Mouse (Mus musculus) testis, adult 2 months (tissue): ENCODE results near the gene Fgf10. TPM values are rescaled to one million over a fixed set of nuclear protein-coding genes. Genes with fewer than 3 reads are reported as not detected.

Source experiments
- H3K27ac ChIP-seq: fragments of 200-500 bp; 2 replicates; pipeline ENCODE4 v1.5.1; 2012; ENCODE audit warnings: low read depth, low read length; ENCODE audit not compliant: control insufficient read depth, insufficient read depth
- H3K27me3 ChIP-seq: fragments of 200-500 bp; 2 replicates; pipeline ENCODE4 v1.6.1; 2012; ENCODE audit warnings: mild to moderate bottlenecking, low read length, moderate library complexity; ENCODE audit not compliant: control insufficient read depth, insufficient read depth
- H3K36me3 ChIP-seq: fragments of 200-500 bp; 2 replicates; pipeline ENCODE4 v1.6.1; 2012; ENCODE audit warnings: mild to moderate bottlenecking, low read length; ENCODE audit not compliant: control insufficient read depth, insufficient read depth
- H3K4me1 ChIP-seq: fragments of 200-500 bp; 2 replicates; pipeline ENCODE4 v1.6.1; 2012; ENCODE audit warnings: low read length; ENCODE audit not compliant: control insufficient read depth, insufficient read depth
- H3K4me3 ChIP-seq: fragments of 200-500 bp; 2 replicates; pipeline ENCODE4 v1.5.1; 2012; ENCODE audit warnings: low read depth, mild to moderate bottlenecking, low read length, moderate library complexity, mixed read lengths; ENCODE audit not compliant: control insufficient read depth
- CTCF ChIP-seq: fragments of 200-500 bp; IDR thresholded peaks from 2 replicates; pipeline ENCODE4 v1.5.1; 2012; ENCODE audit warnings: low read depth, mild to moderate bottlenecking, inconsistent platforms, low read length, moderate library complexity; ENCODE audit not compliant: control insufficient read depth, insufficient read depth, insufficient replicate concordance
- POLR2A ChIP-seq: fragments of 200-500 bp; IDR thresholded peaks from 2 replicates; pipeline ENCODE4 v1.6.1; 2012; ENCODE audit warnings: low read depth, mild to moderate bottlenecking, inconsistent platforms, low read length, moderate library complexity; ENCODE audit not compliant: control insufficient read depth
- polyA plus RNA-seq: library from polyadenylated mRNA; depleted of rRNA; stranded (reverse); fragments of >200 nt; gene quantifications from 2 replicates; pipeline ENCODE4 v1.2.3, GENCODE M21; 2012

The Fgf10 gene
- polyA plus RNA-seq, 1 experiment: 0.83 TPM

GRCm38 (mm10) chr13:118835078-118835477 is 165.5 kb downstream of the Fgf10 start:
- Histone ChIP-seq H3K36me3 (no peaks in the 10 kb centered on the region), H3K4me1 (no peaks in the 10 kb centered on the region), H3K27ac (no peak overlapping the region), H3K4me3 (no peak overlapping the region), H3K27me3 (no peaks in the 10 kb centered on the region)
- TF ChIP-seq POLR2A (no peak), CTCF (no peak)
